Mouse (Mus musculus): ENCODE measurements at regions not wholly inside any gene's neighbourhood (a gene's known extent, or its start where the extent isn't known, plus 50 kb on each side); places are given as distances from the start of the nearest gene placed in this dataset.
A peak's percentile ranks its signal among the peaks of the same experiment; 100 is the strongest.
"Not testable (repeated sequence)": the region's sequence is repeated elsewhere in the genome, so short reads cannot be mapped to it uniquely, and the experiment has no call there.

DNA sequence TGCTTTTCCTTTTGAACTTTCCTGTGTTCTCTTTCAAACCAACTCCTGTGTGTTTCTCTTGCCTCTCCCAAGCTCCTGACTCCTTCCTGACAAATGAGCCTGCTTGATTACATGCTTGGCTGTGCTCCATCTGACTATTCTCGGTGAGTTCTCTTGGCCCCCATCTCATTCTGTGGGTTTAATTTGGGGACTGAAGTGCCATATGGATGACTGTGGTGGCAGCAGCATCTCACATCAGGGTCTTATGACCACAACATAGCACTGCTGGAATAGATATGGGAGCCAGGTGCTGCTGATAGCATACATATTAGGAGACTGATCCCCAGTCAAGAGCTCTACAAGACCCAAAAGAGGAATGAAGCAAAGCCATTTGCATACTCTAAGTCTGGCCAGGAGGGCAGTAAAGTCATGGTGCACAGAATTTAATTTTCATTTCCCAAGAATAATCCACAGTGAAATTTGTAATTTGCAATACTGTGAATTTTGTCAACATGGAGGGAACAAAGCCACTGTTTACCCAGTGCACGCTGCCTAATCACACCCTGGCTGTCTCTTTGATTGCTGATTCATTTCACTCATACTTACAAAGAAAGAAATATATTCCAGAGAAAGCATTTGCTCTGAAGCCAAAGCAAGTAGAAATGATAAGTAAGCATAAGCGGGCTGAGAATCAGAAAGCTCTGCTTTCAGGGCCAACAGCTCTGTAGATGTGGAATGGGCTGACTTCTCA is 1478.4 kb upstream of the Gm7489 start:
- Histone ChIP-seq H3K9me3 (no peaks in the 10 kb centered on the region), H3K27ac (no peak overlapping the region), H3K4me3 (no peak overlapping the region), H3K27me3 (replicated peaks) (no peaks in the 10 kb centered on the region), H3K9ac (no peak overlapping the region), H3K36me3 (no peaks in the 10 kb centered on the region), H3K4me2 (replicated peaks) (no peak overlapping the region), H3K4me1 (no peaks in the 10 kb centered on the region)
- no peak for ATAC-seq (ENCODE audit: low FRiP score, low read depth)
- 82% methylated on average over 3 of the region's 3 CpGs for WGBS

DNA sequence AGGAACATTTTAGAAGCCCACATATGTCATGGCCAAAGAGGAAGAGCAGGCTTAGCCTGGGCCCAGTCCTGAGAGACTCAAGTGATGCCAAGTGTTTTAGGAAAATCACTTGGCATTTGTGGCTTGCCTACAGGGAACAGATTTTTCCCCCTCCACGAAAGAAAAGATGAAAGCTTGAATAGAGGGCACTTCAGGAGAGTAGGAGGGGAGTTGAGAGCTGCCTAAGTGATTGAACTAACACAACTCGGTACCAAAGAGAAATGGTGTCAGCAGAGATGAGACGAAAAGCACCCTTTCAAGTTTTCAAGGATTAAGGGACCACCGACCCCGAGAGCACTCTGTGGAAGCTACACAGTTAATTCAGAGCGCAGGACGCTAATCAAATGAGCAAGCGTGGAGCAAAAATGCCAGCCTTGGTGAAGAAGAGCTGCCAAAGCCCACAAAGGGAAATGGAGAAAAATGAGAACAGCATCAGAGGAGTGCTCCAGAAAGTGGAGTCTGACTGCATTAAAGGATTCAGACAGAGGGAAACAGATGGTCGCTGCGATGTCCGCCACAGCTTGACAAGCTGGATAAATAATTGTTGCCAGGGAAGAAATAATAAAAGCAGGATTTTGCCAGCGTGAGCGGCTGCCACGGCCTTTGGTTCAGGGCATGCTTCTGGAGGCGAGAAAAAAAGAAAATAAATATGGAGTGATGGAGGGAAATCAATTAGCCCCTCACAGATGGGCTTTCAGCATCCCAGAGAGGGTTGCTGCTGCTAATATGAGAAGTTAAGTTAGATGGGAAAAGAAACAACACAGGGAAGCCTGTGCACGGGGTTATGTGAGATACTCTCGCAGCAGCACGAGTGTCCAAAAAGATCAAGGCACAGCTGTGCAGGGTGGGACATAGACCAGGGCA is 1471.6 kb upstream of the Gm7489 start:
- 0 out of 2 replicates have a peak overlapping the region, but pooled peaks have one; percentile 17 for H3K9ac ChIP-seq
- no peak overlapping the region for H3K4me3 ChIP-seq

DNA sequence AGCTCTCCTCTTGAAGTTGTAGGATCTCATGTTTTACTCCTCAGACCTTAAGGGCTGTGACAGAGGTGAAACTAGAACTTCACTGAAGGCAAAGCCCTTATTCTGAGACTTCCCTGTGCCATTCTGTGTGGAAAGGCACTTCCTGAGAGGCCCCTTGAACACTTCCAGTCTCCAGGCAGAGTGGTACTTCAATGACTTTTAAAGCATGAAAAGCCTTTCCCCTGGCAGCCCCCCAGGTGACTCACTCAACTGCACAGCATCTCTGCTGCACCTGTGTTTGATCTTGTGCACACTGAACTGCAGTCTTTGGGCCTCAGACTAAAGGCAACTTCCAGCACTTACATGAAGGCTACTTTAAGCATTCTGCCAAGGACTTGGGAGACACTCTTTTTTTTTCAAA is 1458.7 kb upstream of the Gm7489 start:
- ATAC-seq (ENCODE audit: low FRiP score, low read depth) = no peak
- H3K4me3 ChIP-seq = no peak overlapping the region
- H3K27ac ChIP-seq = no peak overlapping the region
- H3K4me1 ChIP-seq = no peaks in the 10 kb centered on the region
- H3K9ac ChIP-seq = no peak overlapping the region
- H3K9me3 ChIP-seq = no peaks in the 10 kb centered on the region
- no peaks in the 10 kb centered on the region for H3K36me3 ChIP-seq
- H3K27me3 ChIP-seq (replicated peaks) = no peaks in the 10 kb centered on the region
- H3K4me2 ChIP-seq (replicated peaks) = no peak overlapping the region

More for the DNA sequence above, 1471.6 kb upstream of the Gm7489 start:
- peaks cover 12% of the 10 kb centered on the region; the same call in 1 of the 2 replicates for H3K4me1 ChIP-seq
- H3K36me3 ChIP-seq = no peaks in the 10 kb centered on the region
- no peak overlapping the region; the same call in 1 of the 2 replicates for H3K27ac ChIP-seq
- H3K9me3 ChIP-seq = no peaks in the 10 kb centered on the region
- 22% methylated on average over 18 of the region's 18 CpGs for WGBS
- peak overlapping the region; percentile 50 for H3K4me2 ChIP-seq (replicated peaks)
- peak; percentile 84 for ATAC-seq (ENCODE audit: low FRiP score, low read depth)
- H3K27me3 ChIP-seq (replicated peaks) = no peaks in the 10 kb centered on the region

DNA sequence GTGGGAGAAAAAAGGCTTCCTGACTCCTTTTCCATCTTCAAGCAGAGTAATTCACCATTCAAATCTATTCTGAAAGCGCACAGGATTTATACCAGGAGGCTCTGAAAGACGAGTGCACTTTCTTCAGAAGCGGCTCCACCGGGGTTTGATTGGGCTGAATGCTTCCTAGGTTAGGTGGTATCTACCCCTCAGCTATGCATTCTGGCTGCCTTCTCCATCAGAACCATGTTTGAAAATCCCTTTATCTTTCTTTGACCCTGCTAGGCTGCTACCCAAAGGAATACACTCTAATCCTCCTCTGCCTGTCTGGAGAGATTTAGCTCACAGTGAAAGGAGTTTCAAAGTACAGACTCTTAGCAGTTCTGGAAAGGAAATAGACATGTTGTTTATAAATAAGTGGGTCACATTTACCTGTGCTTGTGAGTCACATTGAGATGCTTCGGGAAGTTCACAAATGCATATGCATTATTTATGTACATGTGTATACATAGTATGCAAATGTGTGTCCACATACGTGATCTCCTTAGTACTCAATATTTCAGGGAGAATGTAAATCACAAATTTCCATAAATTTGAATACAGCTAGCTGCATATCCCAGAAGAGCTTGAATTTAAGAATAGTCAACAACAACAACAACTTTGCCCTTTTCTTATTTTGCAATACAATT is 1454.1 kb upstream of the Gm7489 start:
- Histone ChIP-seq H3K4me3 (no peak overlapping the region), H3K4me2 (replicated peaks) (no peak overlapping the region), H3K9me3 (no peaks in the 10 kb centered on the region), H3K9ac (no peak overlapping the region), H3K27ac (no peak overlapping the region), H3K27me3 (replicated peaks) (no peaks in the 10 kb centered on the region), H3K36me3 (no peaks in the 10 kb centered on the region), H3K4me1 (no peaks in the 10 kb centered on the region)
- ATAC-seq (ENCODE audit: low FRiP score, low read depth) = no peak
- 74% methylated on average over 6 of the region's 6 CpGs for WGBS

DNA sequence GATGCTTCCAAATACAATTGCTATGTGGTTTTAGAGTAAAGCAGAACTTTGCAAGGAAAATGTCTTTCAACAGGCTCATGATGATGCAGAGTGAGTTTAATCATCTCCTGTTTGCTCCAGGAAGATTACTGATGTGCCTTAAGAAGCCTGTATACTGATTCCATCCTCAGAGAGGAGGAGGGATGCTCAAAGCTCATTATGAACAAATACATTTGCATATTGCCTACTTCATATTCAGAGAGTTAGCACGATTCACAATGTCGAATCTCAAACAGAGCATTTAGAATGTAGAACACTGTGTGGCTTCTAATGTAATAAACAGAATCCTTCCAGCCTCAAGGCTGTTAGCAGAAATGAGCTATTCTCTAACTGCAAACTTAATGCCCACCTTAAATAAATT is 1451.1 kb upstream of the Gm7489 start:
- 75% methylated on average over 2 of the region's 2 CpGs for WGBS
- ATAC-seq (ENCODE audit: low FRiP score, low read depth) = no peak
- H3K9me3 ChIP-seq = no peaks in the 10 kb centered on the region
- H3K36me3 ChIP-seq = no peaks in the 10 kb centered on the region
- no peaks in the 10 kb centered on the region for H3K27me3 ChIP-seq (replicated peaks)
- no peak overlapping the region for H3K4me2 ChIP-seq (replicated peaks)
- H3K4me1 ChIP-seq = no peaks in the 10 kb centered on the region
- no peak overlapping the region for H3K4me3 ChIP-seq
- no peak overlapping the region for H3K9ac ChIP-seq
- no peak overlapping the region for H3K27ac ChIP-seq

- no peak overlapping the region for H3K4me3 ChIP-seq
- 92% methylated on average over 1 of the region's 1 CpGs for WGBS
- no peak for ATAC-seq (ENCODE audit: low FRiP score, low read depth)
Measured at GRCm38 (mm10) chr15:52438403-52438802, 1446.3 kb upstream of the Gm7489 start.

GRCm38 (mm10) chr15:52458782-52459181 is 1425.9 kb upstream of the Gm7489 start:
- Histone ChIP-seq H3K4me2 (replicated peaks) (0 out of 2 replicates have a peak overlapping the region, but pooled peaks have one; percentile 22), H3K4me3 (no peak overlapping the region), H3K9me3 (no peaks in the 10 kb centered on the region), H3K9ac (no peak overlapping the region), H3K27ac (no peak overlapping the region), H3K27me3 (replicated peaks) (no peaks in the 10 kb centered on the region), H3K36me3 (no peaks in the 10 kb centered on the region), H3K4me1 (0 out of 2 replicates have a peak, but pooled peaks cover 3% of the 10 kb centered on the region)
- ATAC-seq (ENCODE audit: low FRiP score, low read depth) = peak; percentile 93
- 2% methylated on average over 3 of the region's 3 CpGs for WGBS

More at GRCm38 (mm10) chr15:52438403-52438802, 1446.3 kb upstream of the Gm7489 start:
- Histone ChIP-seq H3K27me3 (replicated peaks) (no peaks in the 10 kb centered on the region), H3K27ac (no peak overlapping the region), H3K4me1 (no peaks in the 10 kb centered on the region), H3K4me2 (replicated peaks) (no peak overlapping the region), H3K9me3 (no peaks in the 10 kb centered on the region), H3K36me3 (no peaks in the 10 kb centered on the region), H3K9ac (no peak overlapping the region)

GRCm38 (mm10) chr15:52459315-52459714 is 1425.4 kb upstream of the Gm7489 start:
- Histone ChIP-seq H3K4me2 (replicated peaks) (no peak overlapping the region), H3K9me3 (no peaks in the 10 kb centered on the region), H3K27ac (no peak overlapping the region), H3K4me3 (no peak overlapping the region), H3K36me3 (no peaks in the 10 kb centered on the region), H3K9ac (no peak overlapping the region), H3K27me3 (replicated peaks) (no peaks in the 10 kb centered on the region), H3K4me1 (peaks cover 3% of the 10 kb centered on the region; the same call in 1 of the 2 replicates)
- no peak for ATAC-seq (ENCODE audit: low FRiP score, low read depth)
- 63% methylated on average over 1 of the region's 1 CpGs for WGBS

DNA sequence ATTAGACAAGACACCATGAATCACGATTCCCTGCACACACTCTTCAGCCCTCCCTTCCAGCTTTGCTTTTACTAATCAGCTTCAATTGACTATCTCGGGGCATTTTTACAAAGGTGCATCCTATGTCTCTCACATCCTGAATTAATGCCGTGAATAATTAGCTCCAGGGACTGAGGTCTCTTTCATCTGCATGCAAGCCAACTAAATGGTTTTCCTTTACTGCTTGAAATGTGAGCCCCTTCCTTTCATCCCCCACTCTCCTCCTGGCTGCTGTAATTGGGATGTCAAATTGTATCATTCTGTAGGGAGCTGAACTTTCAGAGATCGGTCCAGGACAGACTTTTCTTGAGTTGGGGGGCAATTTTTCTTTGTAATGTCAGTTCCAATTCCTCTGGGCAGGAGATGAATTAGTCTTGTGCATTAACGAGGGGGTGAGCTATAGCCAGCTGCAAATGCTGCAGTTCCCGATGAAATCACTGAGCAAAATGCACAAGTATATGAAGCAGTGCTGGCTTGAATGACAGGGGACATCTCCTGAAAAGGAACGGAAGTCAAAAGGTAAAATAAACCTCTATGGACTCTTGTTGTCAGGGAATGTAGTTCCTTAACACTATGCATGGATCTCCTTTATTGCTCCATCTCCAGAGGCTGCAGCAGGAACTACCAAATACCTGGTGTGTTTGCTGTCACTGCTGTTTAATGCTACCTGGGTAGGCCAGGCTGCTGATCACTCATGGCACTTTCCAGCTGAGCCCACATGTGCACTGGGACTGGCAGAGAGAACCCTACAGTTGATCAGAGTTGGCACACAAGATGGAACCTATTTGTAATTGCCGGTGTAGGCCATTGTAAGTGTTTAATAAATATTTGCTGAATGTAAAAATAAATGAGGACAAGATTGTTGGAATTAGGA is 1420.2 kb upstream of the Gm7489 start:
- Histone ChIP-seq H3K27ac (no peak overlapping the region), H3K9me3 (no peaks in the 10 kb centered on the region), H3K27me3 (replicated peaks) (no peaks in the 10 kb centered on the region), H3K36me3 (no peaks in the 10 kb centered on the region), H3K4me3 (no peak overlapping the region), H3K4me2 (replicated peaks) (0 out of 2 replicates have a peak overlapping the region, but pooled peaks have one; percentile 21), H3K4me1 (no peaks in the 10 kb centered on the region; the same call in 1 of the 2 replicates), H3K9ac (no peak overlapping the region)
- WGBS = 22% methylated on average over 8 of the region's 8 CpGs
- peak; percentile 45; the same call in 1 of the 2 replicates for ATAC-seq (ENCODE audit: low FRiP score, low read depth)

GRCm38 (mm10) chr15:52478124-52478523 is 1406.6 kb upstream of the Gm7489 start:
- not testable (repeated sequence) for H3K27me3 ChIP-seq (replicated peaks); ATAC-seq (ENCODE audit: low FRiP score, low read depth); H3K27ac ChIP-seq; H3K9me3 ChIP-seq; H3K4me2 ChIP-seq (replicated peaks); H3K4me3 ChIP-seq; H3K4me1 ChIP-seq; H3K36me3 ChIP-seq; H3K9ac ChIP-seq
- WGBS = 93% methylated on average over 20 of the region's 20 CpGs

- no peak overlapping the region for H3K4me3 ChIP-seq
- ATAC-seq (ENCODE audit: low FRiP score, low read depth) = no peak
- no peaks in the 10 kb centered on the region for H3K36me3 ChIP-seq
- no peaks in the 10 kb centered on the region for H3K27me3 ChIP-seq (replicated peaks)
- no peak overlapping the region for H3K27ac ChIP-seq
- no peaks in the 10 kb centered on the region for H3K9me3 ChIP-seq
- WGBS = 60% methylated on average over 3 of the region's 3 CpGs
- H3K4me2 ChIP-seq (replicated peaks) = no peak overlapping the region
- H3K4me1 ChIP-seq = no peaks in the 10 kb centered on the region
- H3K9ac ChIP-seq = no peak overlapping the region
Measured at GRCm38 (mm10) chr15:52480834-52481233, 1403.9 kb upstream of the Gm7489 start.

Measured in neural tube, embryonic 12.5 days (tissue).